Mouse (Mus musculus) E14TG2a.4 (cell line): ENCODE results near the gene Krt39.

Source experiments
- CTCF ChIP-seq: conservative IDR thresholded peaks from 2 replicates; pipeline ENCODE4 v1.5.1; 2014; ENCODE audit warnings: low read length
- NANOG ChIP-seq: IDR thresholded peaks from 2 replicates; pipeline ENCODE4 v1.6.1; 2014; ENCODE audit warnings: borderline replicate concordance, low read length, mixed read lengths
- POU5F1 ChIP-seq: IDR thresholded peaks from 2 replicates; pipeline ENCODE4 v1.6.1; 2014; ENCODE audit warnings: low read length, borderline replicate concordance

GRCm38 (mm10) chr11:99490624-99491023 is 30.5 kb downstream of the Krt39 start:
- no peak for TF ChIP-seq CTCF
- no peak for TF ChIP-seq POU5F1
- no peak for TF ChIP-seq NANOG
